Mouse (Mus musculus): ENCODE results near the gene Fam219a.

- TF ChIP-seq CTCF (conservative IDR thresholded peaks at IDR 0.05; ENCODE audit: low read length) (peak; percentile 37), POU5F1 (IDR thresholded peaks at IDR 0.05; ENCODE audit: borderline replicate concordance, low read length) (no peak), NANOG (IDR thresholded peaks at IDR 0.05; ENCODE audit: borderline replicate concordance, low read length) (no peak)
These were observed 65.0 kb downstream of the Fam219a start for GRCm38 (mm10) chr4:41504325-41504724.

Measured in E14TG2a.4 (cell line).